Mouse (Mus musculus) adrenal gland (tissue): ENCODE data around the gene Mt2.

ENCODE experiments used
- intact Hi-C: fragments of 180-260 bp; cut with DNase I; formaldehyde crosslinking; loops from one replicate; pipeline ENCODE4 v1.15.1; 2025

Gene Mt2

DNA sequence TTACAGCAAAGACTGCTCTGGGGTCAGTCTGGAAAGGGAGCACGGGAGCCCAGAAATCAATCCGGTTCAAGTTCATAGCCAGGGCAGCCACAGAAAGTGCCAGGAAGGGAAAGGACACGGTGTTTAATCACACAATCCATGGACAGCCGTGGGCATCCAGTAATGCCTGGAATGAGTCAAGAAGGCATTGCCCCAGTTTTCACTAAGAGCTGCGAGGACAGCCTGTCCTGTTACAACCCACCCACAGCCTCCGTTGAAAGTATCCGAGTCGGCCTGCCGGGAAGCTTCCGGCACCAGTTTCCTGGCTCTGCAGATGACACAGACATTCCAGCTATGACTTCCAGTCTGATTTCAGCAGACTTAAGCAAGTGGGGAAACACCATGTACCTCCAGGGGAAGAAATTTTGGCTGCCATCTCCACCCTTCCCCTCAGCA lies 1.1 kb upstream of the Mt2 start:
- intact Hi-C loops, result no loop called here

DNA sequence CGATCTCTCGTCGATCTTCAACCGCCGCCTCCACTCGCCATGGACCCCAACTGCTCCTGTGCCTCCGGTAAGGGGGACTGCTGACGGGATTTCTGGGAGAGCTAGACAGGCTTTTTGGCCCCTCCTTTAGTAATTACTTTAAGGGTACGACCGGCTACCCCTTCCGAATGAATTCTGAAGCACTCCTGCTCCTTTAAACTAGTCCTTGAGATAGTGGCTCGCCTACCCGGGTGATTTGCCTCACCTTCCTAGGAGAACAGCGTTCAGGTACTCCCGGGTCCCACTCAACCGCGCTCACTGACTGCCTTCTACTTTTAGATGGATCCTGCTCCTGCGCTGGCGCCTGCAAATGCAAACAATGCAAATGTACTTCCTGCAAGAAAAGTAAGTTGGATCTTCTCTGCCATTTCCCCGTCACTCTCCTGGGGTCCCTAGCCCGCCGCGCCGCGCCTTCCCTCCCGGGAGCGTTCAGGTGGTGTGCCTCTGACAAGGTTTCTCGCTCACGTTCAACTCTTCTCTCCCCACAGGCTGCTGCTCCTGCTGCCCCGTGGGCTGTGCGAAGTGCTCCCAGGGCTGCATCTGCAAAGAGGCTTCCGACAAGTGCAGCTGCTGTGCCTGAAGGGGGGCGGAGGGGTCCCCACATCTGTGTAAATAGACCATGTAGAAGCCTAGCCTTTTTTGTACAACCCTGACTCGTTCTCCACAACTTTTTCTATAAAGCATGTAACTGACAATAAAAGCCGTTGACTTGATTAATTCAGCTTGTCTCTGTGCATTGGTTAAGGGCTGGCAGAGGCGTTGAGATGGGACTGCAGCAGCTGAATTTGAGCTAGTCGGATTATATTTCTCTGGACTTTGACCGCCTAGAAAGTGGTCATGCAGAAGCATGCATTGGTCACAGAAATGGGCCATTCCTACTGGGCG lies 607 bp downstream of the Mt2 start:
- intact Hi-C loops, result no loop called here

DNA sequence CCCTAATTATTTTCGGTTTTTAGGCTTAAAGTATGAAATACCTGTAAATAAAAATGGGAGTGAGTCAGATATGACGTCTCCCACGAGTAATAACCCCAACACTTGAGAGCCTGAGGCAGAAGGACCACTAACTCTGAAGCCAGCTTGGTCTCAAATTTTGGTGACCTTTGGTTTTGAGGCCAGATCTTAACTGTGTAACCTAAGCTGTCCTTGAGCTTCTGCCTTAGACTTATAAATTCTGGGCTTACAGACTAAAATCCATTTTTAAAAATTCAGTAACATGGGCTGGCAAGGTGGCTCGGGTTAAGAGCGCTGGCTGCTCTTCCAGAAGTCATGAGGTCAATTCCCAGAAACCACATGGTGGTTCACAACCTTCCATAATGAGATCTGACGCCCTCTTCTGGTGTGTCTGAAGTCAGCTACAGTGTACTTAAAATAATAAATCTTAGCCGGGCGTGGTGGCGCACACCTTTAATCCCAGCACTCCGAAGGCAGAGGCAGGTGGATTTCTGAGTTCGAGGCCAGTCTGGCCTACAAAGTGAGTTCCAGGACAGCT lies 1.5 kb downstream of the Mt2 start:
- intact Hi-C loops, result no loop called here

DNA sequence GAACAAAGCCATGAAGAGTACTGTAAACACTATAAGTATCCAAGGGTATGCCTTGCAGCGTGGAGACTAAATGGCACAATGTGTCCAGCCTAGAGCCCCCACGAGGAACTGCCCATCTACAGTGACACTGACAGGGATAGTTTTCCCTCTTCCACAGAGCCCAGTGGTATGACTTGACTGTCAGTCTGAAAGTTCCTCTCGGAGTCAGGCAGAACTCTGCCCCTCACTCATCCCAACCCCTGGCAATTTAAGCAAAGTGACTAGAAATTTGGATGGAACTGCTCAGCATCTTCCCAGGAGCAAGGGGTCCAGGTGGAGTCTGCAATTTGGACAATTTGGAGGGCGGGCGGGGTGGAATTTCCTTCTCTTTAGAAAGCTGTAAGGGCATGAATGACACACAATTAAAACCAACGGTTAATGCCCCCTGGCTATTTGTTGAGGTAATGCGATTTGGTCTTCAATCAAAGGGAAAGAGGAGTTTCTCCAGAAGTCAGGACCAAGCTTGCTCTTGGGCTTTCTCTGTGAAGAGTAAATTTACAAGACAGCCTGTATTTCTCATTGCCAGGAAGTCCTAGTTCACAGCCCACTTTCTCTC lies 2.3 kb downstream of the Mt2 start:
- intact Hi-C loops, result no loop called here

DNA sequence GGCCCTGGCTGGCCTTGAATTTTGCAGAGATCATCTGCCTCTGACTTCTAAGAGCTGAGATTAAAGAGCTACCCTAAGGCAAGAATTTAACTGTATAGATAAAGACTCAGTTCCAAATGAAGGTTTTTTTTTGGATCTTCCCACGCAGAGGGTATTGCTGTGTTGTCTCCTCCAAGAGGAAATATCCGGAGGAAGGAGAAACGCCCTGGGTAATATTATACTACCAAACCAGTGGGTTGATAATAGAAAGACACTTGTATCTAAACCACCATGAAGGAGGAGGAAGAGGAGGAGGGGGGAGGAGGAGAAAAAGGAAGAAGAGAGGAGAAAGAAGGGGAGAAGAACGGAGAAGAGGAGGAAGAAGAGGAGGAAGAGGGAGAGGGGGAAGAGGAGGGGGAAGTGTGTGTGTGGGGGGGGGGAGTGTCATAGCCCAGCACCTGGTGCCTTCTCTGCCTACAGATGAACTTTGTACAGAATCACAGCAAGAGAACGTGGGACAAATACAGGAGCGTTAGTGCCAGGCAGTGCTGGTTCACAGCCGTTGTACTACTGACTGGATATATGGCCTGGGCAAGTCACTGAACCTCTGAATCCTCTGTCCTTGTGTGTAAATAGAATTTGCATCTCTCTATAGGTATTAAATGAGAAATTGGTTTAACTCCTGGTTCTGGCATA lies 5.4 kb downstream of the Mt2 start:
- intact Hi-C loops, result no loop called here

DNA sequence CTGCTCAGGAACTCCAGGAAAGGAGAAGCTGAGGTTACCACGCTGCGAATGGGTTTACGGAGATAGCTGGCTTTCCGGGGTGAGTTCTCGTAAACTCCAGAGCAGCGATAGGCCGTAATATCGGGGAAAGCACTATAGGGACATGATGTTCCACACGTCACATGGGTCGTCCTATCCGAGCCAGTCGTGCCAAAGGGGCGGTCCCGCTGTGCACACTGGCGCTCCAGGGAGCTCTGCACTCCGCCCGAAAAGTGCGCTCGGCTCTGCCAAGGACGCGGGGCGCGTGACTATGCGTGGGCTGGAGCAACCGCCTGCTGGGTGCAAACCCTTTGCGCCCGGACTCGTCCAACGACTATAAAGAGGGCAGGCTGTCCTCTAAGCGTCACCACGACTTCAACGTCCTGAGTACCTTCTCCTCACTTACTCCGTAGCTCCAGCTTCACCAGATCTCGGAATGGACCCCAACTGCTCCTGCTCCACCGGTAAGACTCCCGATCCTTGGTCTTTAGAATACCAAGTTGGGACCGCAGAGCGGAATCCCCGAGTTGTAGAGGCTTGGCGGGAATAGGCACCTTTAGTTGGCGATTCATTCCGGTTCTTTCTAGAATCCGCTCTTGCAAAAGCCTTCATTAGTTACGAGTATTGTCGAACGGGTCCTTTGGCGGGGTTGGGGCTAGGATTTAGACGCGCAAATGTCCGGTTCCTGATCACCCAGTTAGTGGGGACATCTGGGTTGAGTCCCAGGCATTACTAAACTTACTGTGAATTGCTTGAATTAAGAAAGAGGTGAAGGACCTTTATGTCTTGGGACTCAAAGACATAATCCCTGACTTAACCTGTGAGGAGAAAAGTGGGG lies 6.6 kb downstream of the Mt2 start, which contains the start of gene Mt1:
Gene Mt1, plus strand, starts transcription at position 226 of the 856 bp plus-strand sequence.
- intact Hi-C loops, result no loop called here

DNA sequence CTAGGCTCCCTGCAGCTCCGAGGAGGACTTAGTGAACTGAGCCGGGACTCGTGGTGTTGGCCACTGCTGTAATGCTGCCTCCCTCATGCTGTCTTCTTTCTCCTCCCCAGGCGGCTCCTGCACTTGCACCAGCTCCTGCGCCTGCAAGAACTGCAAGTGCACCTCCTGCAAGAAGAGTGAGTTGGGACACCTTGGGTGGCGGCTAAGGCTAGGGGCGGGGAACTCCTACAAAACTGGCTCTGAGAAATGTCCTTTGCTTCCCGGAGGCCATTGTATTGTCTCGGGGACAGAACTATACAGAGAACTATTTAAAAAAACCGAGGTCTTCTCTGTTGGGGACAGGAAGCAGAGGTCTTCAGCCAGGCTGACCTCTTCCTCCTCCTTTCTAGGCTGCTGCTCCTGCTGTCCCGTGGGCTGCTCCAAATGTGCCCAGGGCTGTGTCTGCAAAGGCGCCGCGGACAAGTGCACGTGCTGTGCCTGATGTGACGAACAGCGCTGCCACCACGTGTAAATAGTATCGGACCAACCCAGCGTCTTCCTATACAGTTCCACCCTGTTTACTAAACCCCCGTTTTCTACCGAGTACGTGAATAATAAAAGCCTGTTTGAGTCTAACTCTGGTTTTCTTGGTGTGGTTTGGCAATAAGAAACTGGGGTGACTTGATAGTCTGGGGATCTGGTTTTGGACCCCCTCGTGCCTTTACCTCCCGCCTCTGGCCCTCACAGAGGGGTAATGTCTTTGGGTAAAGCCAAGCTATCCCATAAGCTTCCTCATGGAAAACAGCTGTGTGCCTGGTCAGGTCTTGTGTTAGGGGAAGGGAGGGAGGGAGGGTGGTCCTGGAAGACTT lies 7.5 kb downstream of the Mt2 start:
- intact Hi-C loops, result no loop called here

DNA sequence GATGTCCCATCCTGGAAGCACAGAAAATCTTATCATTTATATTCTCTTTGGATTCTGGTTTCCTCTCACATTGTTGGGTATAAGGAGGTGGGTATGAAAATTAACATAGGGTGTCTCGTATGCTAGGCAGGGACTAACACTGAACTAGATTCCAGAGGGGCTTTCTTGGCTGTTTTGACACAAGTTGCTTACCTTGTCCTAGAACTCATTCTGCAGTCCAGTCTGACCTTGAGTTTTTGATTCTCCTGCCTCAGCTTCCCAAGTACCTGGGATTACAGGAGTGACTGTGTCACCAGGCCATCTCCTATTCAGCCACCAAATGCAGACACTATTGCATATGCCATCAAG lies 8.1 kb downstream of the Mt2 start:
- intact Hi-C loops, result no loop called here

DNA sequence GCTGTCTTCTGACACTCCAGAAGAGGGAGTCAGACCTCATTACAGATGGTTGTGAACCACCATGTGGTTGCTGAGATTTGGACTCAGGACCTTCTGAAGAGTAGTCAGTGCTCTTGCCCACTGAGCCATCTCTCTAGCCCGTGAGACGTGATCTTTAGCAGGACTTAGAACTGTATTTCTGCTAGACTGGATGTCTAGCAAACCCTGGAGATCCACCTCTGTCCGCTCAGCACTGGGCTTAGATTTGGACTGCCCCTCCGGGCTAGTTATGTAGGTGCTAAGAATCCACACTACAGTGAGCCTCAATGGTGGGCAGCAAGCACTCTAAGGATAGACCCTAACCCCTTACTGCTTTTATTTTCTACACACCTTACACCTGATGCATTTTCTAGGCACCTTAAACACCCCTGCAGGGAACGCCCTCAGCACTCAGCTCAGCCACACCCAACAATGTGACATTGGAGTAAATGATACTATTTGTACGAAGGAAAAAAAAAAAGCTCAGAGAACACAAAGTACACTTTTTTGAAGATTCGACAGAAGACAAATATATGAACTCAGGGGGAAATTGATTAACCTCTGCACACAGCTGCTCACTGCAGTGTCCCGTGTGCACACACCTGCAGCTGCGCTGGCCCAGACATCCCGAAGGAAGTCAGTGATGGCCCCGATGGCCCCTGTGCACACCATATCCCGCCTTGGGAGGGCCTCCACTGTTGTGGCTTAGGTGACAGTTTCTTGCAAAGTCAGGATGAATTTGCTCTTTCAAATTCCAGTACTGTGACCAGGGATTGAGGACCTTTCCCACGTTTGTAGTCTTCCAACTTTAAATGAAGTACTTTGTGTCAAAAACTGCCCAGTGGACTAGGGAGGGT lies 9.8 kb downstream of the Mt2 start:
- intact Hi-C loops, result no loop called here

DNA sequence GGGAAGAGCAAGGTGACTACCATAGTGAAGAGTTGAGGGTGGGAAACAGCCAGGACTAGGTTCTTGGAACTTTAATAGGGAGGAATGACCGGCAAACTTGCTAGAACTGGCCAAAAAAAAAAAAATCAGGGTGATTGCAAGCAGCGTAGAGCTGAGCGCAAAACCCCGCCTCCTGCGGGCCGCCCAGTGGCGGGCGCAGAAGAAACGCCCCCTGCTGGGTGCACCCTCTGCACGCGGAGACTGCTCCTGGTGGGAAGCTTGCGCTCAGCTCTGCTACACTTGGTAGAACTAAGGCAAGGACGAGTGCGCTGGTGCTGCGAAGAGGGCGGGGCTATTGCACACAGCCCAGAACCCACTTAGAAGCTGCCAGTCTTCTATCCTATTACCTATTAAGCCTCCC lies 10.7 kb downstream of the Mt2 start:
- intact Hi-C loops, result no loop called here

DNA sequence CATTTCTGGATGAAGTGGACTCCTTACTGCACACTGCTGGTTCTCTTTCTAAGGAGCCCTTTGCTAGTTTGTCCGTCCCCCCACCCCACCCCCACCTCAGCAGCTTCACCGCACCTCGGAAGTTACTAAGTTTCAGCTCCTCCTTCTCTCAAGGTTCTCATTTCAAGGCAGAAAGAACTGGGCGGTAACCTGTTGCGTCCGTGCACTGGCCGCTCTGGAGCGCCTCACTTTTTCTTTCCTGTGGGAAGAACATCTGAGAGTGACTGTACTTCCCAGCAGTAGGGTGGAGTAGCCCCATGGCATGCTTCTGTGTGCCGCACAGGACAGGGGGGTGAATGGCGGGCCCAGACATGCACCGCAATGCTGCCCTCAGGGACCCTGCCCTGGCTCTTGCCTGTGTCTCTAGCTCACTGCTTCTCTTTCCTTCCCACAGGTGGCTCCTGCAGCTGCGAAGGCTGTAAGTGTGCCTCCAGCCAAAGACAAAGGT lies 11.9 kb downstream of the Mt2 start:
- intact Hi-C loops, result no loop called here

DNA sequence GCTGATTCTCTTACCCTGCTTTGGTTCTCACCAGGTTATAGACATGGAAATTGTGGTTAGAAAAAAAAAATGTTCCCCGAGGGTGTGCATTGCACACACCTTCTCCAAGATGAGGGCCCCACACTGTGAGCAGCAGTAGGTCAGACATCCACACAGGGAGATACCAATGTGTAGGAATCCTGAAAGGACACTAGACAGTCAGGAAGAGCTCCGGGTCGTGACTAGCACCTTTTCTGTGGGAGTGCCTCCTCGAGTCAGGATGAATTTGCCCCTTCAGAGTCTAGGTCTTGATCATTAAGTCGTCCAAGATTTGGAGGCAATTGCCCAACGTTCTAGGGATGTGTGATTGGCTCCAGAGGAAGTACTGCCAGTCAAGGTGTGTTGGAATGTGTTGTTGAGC lies 13.3 kb downstream of the Mt2 start:
- intact Hi-C loops, result no loop called here

DNA sequence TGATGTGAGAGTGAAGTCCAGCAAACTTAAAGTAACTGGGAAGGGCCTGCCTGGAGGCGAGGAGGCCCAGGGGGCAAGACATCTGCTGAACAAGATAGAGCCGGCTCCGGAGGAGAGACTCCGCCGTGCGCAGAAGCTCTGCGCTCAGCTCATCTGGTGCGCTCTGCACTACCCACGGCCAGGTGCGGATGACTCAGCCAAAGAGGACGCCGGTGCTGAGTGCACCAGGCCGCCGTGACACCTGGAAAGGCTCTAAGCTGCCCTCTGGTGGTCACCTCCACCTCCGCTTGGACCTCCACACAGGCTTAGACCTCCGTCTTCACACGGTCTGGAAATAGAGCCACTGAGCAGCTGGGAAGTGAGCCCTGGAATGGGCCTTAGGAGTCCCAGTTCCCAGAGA lies 14.1 kb downstream of the Mt2 start:
- intact Hi-C loops, result no loop called here

DNA sequence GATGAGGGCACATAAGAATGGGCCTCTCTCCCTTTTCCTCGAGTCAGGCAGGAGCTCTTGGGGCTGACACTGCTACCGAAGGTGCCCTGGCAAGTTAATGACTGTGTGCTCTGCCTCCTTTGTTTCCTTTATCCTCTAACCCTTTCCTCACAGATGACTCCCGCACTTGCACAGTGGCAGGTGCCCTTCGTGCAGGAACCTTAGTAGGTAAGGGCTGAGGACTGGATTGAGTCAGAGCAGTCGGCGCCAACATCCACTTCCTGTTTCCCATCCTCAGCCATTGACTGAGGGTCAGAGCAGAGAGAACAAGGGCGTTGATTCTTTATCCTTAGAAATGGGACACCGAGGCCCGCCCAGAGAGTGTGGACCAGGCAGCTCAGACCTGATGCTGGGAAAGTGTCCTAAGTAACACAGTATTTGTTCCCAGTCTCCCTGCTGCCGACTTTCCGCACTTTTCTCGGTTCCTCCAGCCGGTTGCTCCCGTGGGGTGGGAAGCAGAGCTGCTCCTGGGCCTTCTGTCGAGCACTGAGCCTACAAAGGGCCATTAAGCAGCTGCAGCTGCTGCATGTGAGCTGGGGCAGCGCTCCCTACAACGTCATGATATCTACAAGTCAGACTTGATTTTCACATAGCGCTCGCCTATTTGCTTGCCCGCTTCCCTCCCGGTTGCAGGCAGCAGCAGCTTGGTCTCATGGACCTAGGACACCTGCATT lies 15.0 kb downstream of the Mt2 start:
- intact Hi-C loops, result no loop called here

DNA sequence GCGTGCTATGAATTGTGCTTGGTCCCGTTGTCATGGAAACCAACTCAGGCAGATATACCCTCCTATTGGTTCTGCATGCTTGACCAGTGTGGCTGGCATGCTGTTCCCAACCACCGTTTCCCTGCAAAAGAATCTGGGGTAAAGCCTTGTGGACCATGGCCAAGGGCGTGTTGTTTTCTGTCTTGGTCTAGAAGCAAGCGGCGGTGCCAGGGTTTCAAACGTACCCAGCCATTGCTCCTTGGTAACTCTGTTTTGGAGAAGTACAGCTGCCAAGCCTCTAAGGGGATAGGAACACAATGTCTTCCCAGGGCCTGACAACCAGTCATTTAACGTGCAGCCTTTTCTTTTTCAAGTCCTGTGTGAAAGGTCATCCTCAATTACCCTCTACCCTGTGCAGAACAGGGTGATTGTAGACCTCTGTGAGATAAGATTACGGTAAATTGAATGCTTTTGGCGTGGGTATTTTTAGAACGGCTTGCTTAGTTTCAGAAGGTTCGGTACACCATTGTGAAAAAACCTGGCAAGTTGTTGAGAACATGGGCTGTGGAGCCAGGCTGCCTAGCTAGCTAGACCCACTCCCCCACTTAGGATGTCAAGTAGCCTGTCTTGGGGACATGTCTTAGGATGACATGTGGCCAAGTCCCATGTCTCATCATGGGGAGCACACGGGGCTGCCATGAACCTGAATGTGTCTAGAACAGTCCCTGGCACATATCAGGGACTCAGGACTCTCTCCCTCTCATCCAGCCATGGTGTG lies 17.0 kb downstream of the Mt2 start:
- intact Hi-C loops, result loop anchor here (5.0 to 10.0 kb wide), 3 partner anchors 82 to 595 kb away; partner anchors contain the start of genes Nudt21 and Ogfod1

DNA sequence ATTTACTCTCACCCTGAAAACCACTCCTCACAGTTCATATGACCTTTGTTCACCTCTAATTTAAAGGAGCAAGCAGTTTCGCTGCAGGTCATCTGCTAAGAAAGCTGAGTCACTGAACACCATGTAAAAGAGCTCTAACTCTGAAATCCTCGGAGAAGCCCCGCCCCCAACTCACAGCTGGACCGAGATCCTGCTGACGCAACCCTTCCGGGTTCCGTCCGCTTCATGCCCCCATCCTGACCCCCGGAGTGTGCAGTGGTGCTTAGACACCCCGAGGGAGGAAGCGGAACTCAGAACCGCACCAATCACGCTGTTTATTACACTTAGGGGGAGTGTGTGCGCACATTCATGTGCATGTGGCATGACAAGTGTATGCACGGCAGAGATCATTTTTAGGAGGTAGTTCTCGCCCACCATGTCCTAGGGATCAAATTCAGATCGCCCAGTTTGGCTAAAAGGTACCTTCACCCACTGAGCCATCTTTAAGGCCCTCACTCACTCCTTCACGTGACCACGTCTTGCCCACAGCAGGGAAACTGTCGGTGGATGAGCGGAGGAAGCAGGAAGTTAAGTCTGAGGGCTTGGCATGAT lies 18.7 kb downstream of the Mt2 start:
- intact Hi-C loops, result loop anchor here (5.0 to 10.0 kb wide), 3 partner anchors 84 to 596 kb away; partner anchors contain the start of genes Nudt21 and Ogfod1

DNA sequence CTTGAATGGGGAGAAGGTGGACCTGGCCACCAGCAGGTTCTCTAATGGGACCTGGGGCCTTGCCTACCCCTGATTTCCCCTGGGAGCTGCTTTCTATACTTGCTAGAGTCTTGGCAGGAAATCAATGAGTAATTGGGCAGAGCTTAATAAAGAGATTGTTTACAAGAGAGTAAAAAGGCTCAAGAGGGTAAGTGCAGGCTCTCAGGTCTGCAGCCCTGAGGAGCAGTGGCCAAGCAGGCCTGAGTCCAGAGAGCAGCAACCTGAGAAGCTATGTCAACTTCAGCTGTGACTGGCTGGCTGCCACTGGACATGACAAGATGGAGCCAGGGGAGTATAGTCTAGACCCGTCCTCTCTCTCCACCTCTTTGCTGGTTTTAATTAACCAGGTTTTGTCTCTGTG lies 20.5 kb downstream of the Mt2 start:
- intact Hi-C loops, result loop anchor here (5.0 to 10.0 kb wide), 3 partner anchors 86 to 598 kb away; partner anchors contain the start of genes Nudt21 and Ogfod1
